Comparison of ENCODE assay signal across 20 mouse cellular contexts in genomic region chr3:108499826-108500225, GRCm38 (mm10). TPM values are rescaled to one million over a fixed set of nuclear protein-coding genes. Genes with fewer than 3 reads are reported as not detected.
DNase-seq lines count a peak whose midpoint lies in the region; ATAC-seq and TF ChIP-seq lines count a peak whose summit lies in the region.
"Had no signal": no experiment of that assay in that cellular context is flagged by ENCODE, and none has a peak within 500 bp of the region (broad histone marks: within the 10 kb centered on the region; RNA-seq: fewer than 3 reads in every experiment).

No protein-coding gene starts in this region.

- no peak for TF ChIP-seq CTCF in gastrocnemius, adult 2 months (IDR thresholded peaks at IDR 0.05)

- no peak overlapping the region for H3K4me2 ChIP-seq in intestine, embryonic 16.5 days (ENCODE audit: low read depth, low read length)
- H3K4me2 ChIP-seq: embryonic facial prominence, embryonic 15.5 days; forebrain, embryonic 12.5 days; limb, embryonic 13.5 days; midbrain, embryonic 15.5 days; neural tube, embryonic 13.5 days; stomach, embryonic 15.5 days had no signal

- H3K36me3 ChIP-seq in intestine, embryonic 16.5 days (ENCODE audit: control insufficient read depth, insufficient read depth, low read length) = no peaks in the 10 kb centered on the region
- H3K36me3 ChIP-seq: embryonic facial prominence, embryonic 15.5 days; forebrain, embryonic 12.5 days; limb, embryonic 13.5 days; midbrain, embryonic 15.5 days; neural tube, embryonic 13.5 days; stomach, embryonic 15.5 days had no signal

- no peak overlapping the region for H3K9ac ChIP-seq in intestine, embryonic 16.5 days (ENCODE audit: low read depth, low read length)
- H3K9ac ChIP-seq: embryonic facial prominence, embryonic 15.5 days; forebrain, embryonic 12.5 days; limb, embryonic 13.5 days; midbrain, embryonic 15.5 days; neural tube, embryonic 13.5 days; stomach, embryonic 15.5 days had no signal

- no peak overlapping the region for H3K27ac ChIP-seq in gastrocnemius, adult 2 months
- no peak overlapping the region for H3K27ac ChIP-seq in intestine, embryonic 16.5 days (ENCODE audit: low read length)
- H3K27ac ChIP-seq: embryonic facial prominence, embryonic 15.5 days; forebrain, embryonic 12.5 days; limb, embryonic 13.5 days; macrophage; midbrain, embryonic 15.5 days; neural tube, embryonic 13.5 days; stomach, embryonic 15.5 days had no signal

- no peaks in the 10 kb centered on the region for H3K9me3 ChIP-seq in intestine, embryonic 16.5 days (ENCODE audit: control insufficient read depth, low read length)
- H3K9me3 ChIP-seq: embryonic facial prominence, embryonic 15.5 days; forebrain, embryonic 12.5 days; limb, embryonic 13.5 days; midbrain, embryonic 15.5 days; neural tube, embryonic 13.5 days; stomach, embryonic 15.5 days had no signal

- H3K4me1 ChIP-seq in intestine, embryonic 16.5 days (ENCODE audit: control insufficient read depth, insufficient read depth, low read length) = no peaks in the 10 kb centered on the region
- H3K4me1 ChIP-seq: embryonic facial prominence, embryonic 15.5 days; stomach, embryonic 15.5 days had no signal

- H3K4me3 ChIP-seq in gastrocnemius, adult 2 months = no peak overlapping the region
- no peak overlapping the region for H3K4me3 ChIP-seq in intestine, embryonic 16.5 days (ENCODE audit: low read length)
- H3K4me3 ChIP-seq: embryonic facial prominence, embryonic 15.5 days; forebrain, embryonic 12.5 days; limb, embryonic 13.5 days; midbrain, embryonic 15.5 days; neural tube, embryonic 13.5 days; stomach, embryonic 15.5 days had no signal

- intact Hi-C loops in gastrocnemius, adult 2 months (cut with DNase I) = no loop called here

- peak; percentile 22 for DNase-seq in gastrocnemius, adult 2 months
- no peak for DNase-seq in gastrocnemius, postnatal 4 days (ENCODE audit: low spot score in 2 of 2)
- peak; percentile 29 for DNase-seq in 3134 (ENCODE audit: extremely low read depth, insufficient read length, low spot score)
- peak; percentile 88 for DNase-seq in cerebellum, adult 11 months
- DNase-seq in cerebellum, postnatal 36 days = peak; percentile 94 to 95
- DNase-seq in layer of hippocampus, postnatal 14 days (ENCODE audit: low spot score in 2 of 2) = no peak
- no peak for DNase-seq in left cerebral cortex, adult 18-20 months (ENCODE audit: low spot score in 2 of 2)

- 65% methylated on average over 8 of the region's 8 CpGs for WGBS in intestine, embryonic 16.5 days

- no peaks in the 10 kb centered on the region for H3K27me3 ChIP-seq in intestine, embryonic 16.5 days (replicated peaks; ENCODE audit: control insufficient read depth, insufficient read depth, low read length)
- H3K27me3 ChIP-seq: embryonic facial prominence, embryonic 15.5 days; midbrain, embryonic 15.5 days; neural tube, embryonic 13.5 days; stomach, embryonic 15.5 days had no signal

- no peak for ATAC-seq in intestine, embryonic 16.5 days
- ATAC-seq: midbrain, embryonic 15.5 days had no signal

RNA-seq across cellular contexts. Expression of gene 1700013F07Rik, which starts 34.1 kb away (rescaled TPM):
- total RNA-seq in gastrocnemius, adult 2 months (2021) = not detected
- total RNA-seq in gastrocnemius, postnatal 4 days (2021) = not detected
- total RNA-seq in layer of hippocampus, postnatal 14 days (2021) = 1 to 10 TPM; 2.0 to 2.9 TPM
- total RNA-seq in left cerebral cortex, adult 18-20 months (2021) = 1 to 10 TPM in 1 of 2 experiments, under 1 TPM in 1; 1.00 to 2.8 TPM
- not detected in 2 replicates for polyA plus RNA-seq in intestine, embryonic 16.5 days (2015; fragmentation: Nextera tagmentation; extraction: Ambion mirVana)
- total RNA-seq: adrenal gland, postnatal 4 days; common myeloid progenitor, adult 5-6 weeks; hematopoietic stem cell, adult 5-6 weeks had no signal
- polyA plus RNA-seq: limb, embryonic 13.5 days; liver, embryonic 16.5 days; macrophage; small intestine, adult 2 months had no signal

RNA-seq across cellular contexts. Expression of gene 5330417C22Rik, which starts 36.5 kb away (rescaled TPM):
- total RNA-seq in gastrocnemius, adult 2 months (2021) = not detected
- under 1 TPM in 1 of 2 experiments, not detected in 1; 0.10 TPM for total RNA-seq in gastrocnemius, postnatal 4 days (2021)
- total RNA-seq in layer of hippocampus, postnatal 14 days (2021) = 10 to 100 TPM; 17.1 to 19.7 TPM
- 10 to 100 TPM; 30.6 to 30.9 TPM for total RNA-seq in left cerebral cortex, adult 18-20 months (2021)
- 15.5 and 18.0 TPM in 2 replicates for polyA plus RNA-seq in intestine, embryonic 16.5 days (2015; fragmentation: Nextera tagmentation; extraction: Ambion mirVana)
- polyA plus RNA-seq: macrophage had no signal

RNA-seq across cellular contexts. Expression of gene Sars, which starts 54.8 kb away (rescaled TPM):
- total RNA-seq in gastrocnemius, adult 2 months (2021) = 100 to 1,000 TPM; 116 to 135 TPM
- 100 to 1,000 TPM; 107 to 113 TPM for total RNA-seq in gastrocnemius, postnatal 4 days (2021)
- 100 to 1,000 TPM; 199 to 200 TPM for total RNA-seq in layer of hippocampus, postnatal 14 days (2021)
- 100 to 1,000 TPM; 244 to 258 TPM for total RNA-seq in left cerebral cortex, adult 18-20 months (2021)
- polyA plus RNA-seq in intestine, embryonic 16.5 days (2015; fragmentation: Nextera tagmentation; extraction: Ambion mirVana) = 166 and 168 TPM in 2 replicates

Comparison
In these comparisons a context has a peak if more than half of its experiments do, and no peak if none do; other contexts are left out.
1. DNase-seq: peak in gastrocnemius, adult 2 months (single experiment), 3134 (single experiment), cerebellum, adult 11 months (single experiment) and cerebellum, postnatal 36 days (2 of 2); none in gastrocnemius, postnatal 4 days (0 of 2), layer of hippocampus, postnatal 14 days (0 of 2) and left cerebral cortex, adult 18-20 months (0 of 2).
2. RNA of gene 5330417C22Rik, which starts 36.5 kb away (total RNA-seq): 30.6 to 30.9 TPM in left cerebral cortex, adult 18-20 months and 17.1 to 19.7 TPM in layer of hippocampus, postnatal 14 days; 0.10 TPM in gastrocnemius, postnatal 4 days and not detected in gastrocnemius, adult 2 months; every median in the first group is over 10 times any median in the second.